10 mouse cellular contexts compared by ENCODE assay signal in the genomic region with DNA sequence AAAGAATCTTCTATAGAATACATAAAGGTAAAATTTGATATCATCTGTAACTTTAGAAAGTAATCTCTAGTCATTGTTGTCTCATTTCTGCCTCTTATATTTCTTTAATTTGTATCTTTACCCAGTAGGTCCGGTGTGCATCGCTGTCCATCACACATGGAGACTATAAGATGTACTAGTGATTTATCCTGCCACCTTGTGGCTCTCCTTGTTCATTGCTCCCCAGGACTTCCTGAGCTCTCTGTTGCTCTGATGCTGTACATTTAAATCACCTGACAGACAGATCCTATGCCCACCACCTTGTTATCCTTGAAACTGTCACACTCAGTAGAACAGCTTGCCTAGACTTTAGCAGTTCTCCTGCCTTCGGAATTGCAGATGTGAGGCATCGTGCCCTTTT. TPM values are rescaled to one million over a fixed set of nuclear protein-coding genes. Genes with fewer than 3 reads are reported as not detected.
DNase-seq lines count a peak whose midpoint lies in the region; ATAC-seq and TF ChIP-seq lines count a peak whose summit lies in the region.
"Had no signal": no experiment of that assay in that cellular context is flagged by ENCODE, and none has a peak within 500 bp of the region (broad histone marks: within the 10 kb centered on the region; RNA-seq: fewer than 3 reads in every experiment).

No protein-coding gene starts in this region.

- H3K4me3 ChIP-seq in liver, postnatal 0 days (ENCODE audit: low read depth, low read length) = no peak overlapping the region
- H3K4me3 ChIP-seq in liver, embryonic 11.5 days (ENCODE audit: low read depth, low read length) = no peak overlapping the region
- no peak overlapping the region for H3K4me3 ChIP-seq in bone marrow, adult 2 months (replicated peaks; ENCODE audit: control insufficient read depth, low read depth, low read length)
- H3K4me3 ChIP-seq in kidney, postnatal 0 days (replicated peaks; ENCODE audit: low read depth, low read length) = no peak overlapping the region
- H3K4me3 ChIP-seq: heart, embryonic 15.5 days had no signal

- no peak overlapping the region for H3K27ac ChIP-seq in liver, postnatal 0 days (ENCODE audit: low read depth)
- H3K27ac ChIP-seq in liver, embryonic 11.5 days (ENCODE audit: low read depth, low read length) = no peak overlapping the region
- no peak overlapping the region for H3K27ac ChIP-seq in bone marrow, adult 2 months (ENCODE audit: control insufficient read depth, insufficient read depth, low read depth, low read length, poor library complexity)
- no peak overlapping the region for H3K27ac ChIP-seq in kidney, postnatal 0 days
- H3K27ac ChIP-seq: heart, embryonic 15.5 days; macrophage had no signal

- ATAC-seq in liver, postnatal 0 days = no peak
- no peak for ATAC-seq in liver, embryonic 11.5 days (replicated peaks; ENCODE audit: low FRiP score)
- ATAC-seq in kidney, postnatal 0 days (replicated peaks; ENCODE audit: low FRiP score, low read depth) = no peak

- H3K9ac ChIP-seq in liver, postnatal 0 days (replicated peaks) = no peak overlapping the region
- no peak overlapping the region for H3K9ac ChIP-seq in liver, embryonic 11.5 days (ENCODE audit: low read depth, low read length)
- no peak overlapping the region for H3K9ac ChIP-seq in kidney, postnatal 0 days (ENCODE audit: low read depth, low read length)
- H3K9ac ChIP-seq: heart, embryonic 15.5 days had no signal

- H3K27me3 ChIP-seq in liver, postnatal 0 days (ENCODE audit: insufficient read depth, low read length) = no peaks in the 10 kb centered on the region
- H3K27me3 ChIP-seq in liver, embryonic 11.5 days (replicated peaks; ENCODE audit: control insufficient read depth, insufficient read depth, low read length) = no peaks in the 10 kb centered on the region
- no peaks in the 10 kb centered on the region for H3K27me3 ChIP-seq in kidney, postnatal 0 days (ENCODE audit: insufficient read depth, low read length)
- H3K27me3 ChIP-seq: heart, embryonic 15.5 days had no signal

- no peaks in the 10 kb centered on the region for H3K4me1 ChIP-seq in liver, postnatal 0 days (ENCODE audit: insufficient read depth)
- H3K4me1 ChIP-seq in liver, embryonic 11.5 days (replicated peaks; ENCODE audit: control insufficient read depth, insufficient read depth, low read length) = no peaks in the 10 kb centered on the region
- no peaks in the 10 kb centered on the region; the same call in 1 of the 2 replicates for H3K4me1 ChIP-seq in bone marrow, adult 2 months (ENCODE audit: control insufficient read depth, insufficient read depth, low read length)
- no peaks in the 10 kb centered on the region for H3K4me1 ChIP-seq in kidney, postnatal 0 days (replicated peaks; ENCODE audit: insufficient read depth, low read length)
- H3K4me1 ChIP-seq: heart, embryonic 15.5 days had no signal

- H3K9me3 ChIP-seq in liver, postnatal 0 days (ENCODE audit: low read length) = no peaks in the 10 kb centered on the region
- H3K9me3 ChIP-seq in liver, embryonic 11.5 days (ENCODE audit: control insufficient read depth, low read length) = no peaks in the 10 kb centered on the region
- H3K9me3 ChIP-seq in kidney, postnatal 0 days (replicated peaks; ENCODE audit: low read length) = no peaks in the 10 kb centered on the region
- H3K9me3 ChIP-seq: heart, embryonic 15.5 days had no signal

- TF ChIP-seq POLR2A in bone marrow, adult 2 months (IDR thresholded peaks at IDR 0.05; ENCODE audit: borderline replicate concordance, control insufficient read depth, low read depth, low read length) = no peak

- no peak for TF ChIP-seq EP300 in liver, postnatal 0 days (IDR thresholded peaks at IDR 0.05; ENCODE audit: low read depth)

- no peak overlapping the region for H3K4me2 ChIP-seq in liver, postnatal 0 days (ENCODE audit: low read depth, low read length)
- H3K4me2 ChIP-seq in liver, embryonic 11.5 days = no peak overlapping the region
- H3K4me2 ChIP-seq in kidney, postnatal 0 days (ENCODE audit: low read length) = no peak overlapping the region
- H3K4me2 ChIP-seq: heart, embryonic 15.5 days had no signal

- peak; percentile 41 to 47 for DNase-seq in cerebellum, postnatal 14 days
- DNase-seq in cerebellum, adult 11 months = no peak
- DNase-seq in liver, postnatal 0 days = no peak
- DNase-seq in liver, embryonic 11.5 days (ENCODE audit: low spot score) = no peak
- DNase-seq in kidney, postnatal 0 days (ENCODE audit: low spot score) = no peak
- DNase-seq in retina, embryonic 14.5 days (ENCODE audit: low spot score) = peak; percentile 62
- no peak for DNase-seq in yolk sac, embryonic 10.5 days (ENCODE audit: low spot score)

- peak; percentile 65 for TF ChIP-seq CTCF in liver, postnatal 0 days (IDR thresholded peaks at IDR 0.05; ENCODE audit: low read depth)
- peak; percentile 31 for TF ChIP-seq CTCF in bone marrow, adult 2 months (IDR thresholded peaks at IDR 0.05; ENCODE audit: control insufficient read depth, insufficient read depth, low read length)
- TF ChIP-seq CTCF in kidney, postnatal 0 days (IDR thresholded peaks at IDR 0.05; ENCODE audit: low read depth) = peak; percentile 64

- H3K36me3 ChIP-seq in liver, postnatal 0 days (replicated peaks; ENCODE audit: insufficient read depth, low read length) = peaks cover 59% of the 10 kb centered on the region
- peaks cover 43% of the 10 kb centered on the region for H3K36me3 ChIP-seq in liver, embryonic 11.5 days (ENCODE audit: control insufficient read depth, insufficient read depth, low read length)
- peaks cover 3% of the 10 kb centered on the region for H3K36me3 ChIP-seq in kidney, postnatal 0 days (ENCODE audit: insufficient read depth, low read length)

- 82% methylated on average over 4 of the region's 4 CpGs for WGBS in liver, postnatal 0 days (ENCODE audit: insufficient replicate concordance)
- WGBS in liver, embryonic 11.5 days = 83% methylated on average over 4 of the region's 4 CpGs
- 68% methylated on average over 4 of the region's 4 CpGs for WGBS in bone marrow, adult 2 months
- WGBS in kidney, postnatal 0 days = 90% methylated on average over 4 of the region's 4 CpGs

RNA-seq across cellular contexts. Expression of a gene that starts 16.3 kb away (rescaled TPM):
- polyA plus RNA-seq in liver, postnatal 0 days (2015; fragmentation: Nextera tagmentation; extraction: Ambion mirVana) = 54.5 and 56.4 TPM in 2 replicates
- polyA plus RNA-seq in liver, embryonic 11.5 days (2014; fragmentation: Nextera tagmentation; extraction: Ambion mirVana) = 46.6 and 47.6 TPM in 2 replicates
- 11.0 and 19.3 TPM in 2 replicates for polyA plus RNA-seq in bone marrow, adult 2 months (2011; ENCODE audit: insufficient read depth, insufficient read length, low replicate concordance, missing spikeins)
- 7.6 and 10.1 TPM in 2 replicates for polyA plus RNA-seq in kidney, postnatal 0 days (2015; fragmentation: Nextera tagmentation; extraction: Ambion mirVana)

RNA-seq across cellular contexts. Expression of a gene that starts 42.1 kb away (rescaled TPM):
- 16.0 and 20.7 TPM in 2 replicates for polyA plus RNA-seq in liver, postnatal 0 days (2015; fragmentation: Nextera tagmentation; extraction: Ambion mirVana)
- polyA plus RNA-seq in liver, embryonic 11.5 days (2014; fragmentation: Nextera tagmentation; extraction: Ambion mirVana) = 77.0 and 85.7 TPM in 2 replicates
- polyA plus RNA-seq in bone marrow, adult 2 months (2011; ENCODE audit: insufficient read depth, insufficient read length, low replicate concordance, missing spikeins) = 35.6 and 50.2 TPM in 2 replicates
- 18.5 and 22.4 TPM in 2 replicates for polyA plus RNA-seq in kidney, postnatal 0 days (2015; fragmentation: Nextera tagmentation; extraction: Ambion mirVana)

Comparison
In these comparisons a context has a peak if more than half of its experiments do, and no peak if none do; other contexts are left out.
1. DNase-seq: peak in cerebellum, postnatal 14 days (2 of 2) and retina, embryonic 14.5 days (single experiment); none in cerebellum, adult 11 months (single experiment), liver, postnatal 0 days (single experiment), liver, embryonic 11.5 days (single experiment), kidney, postnatal 0 days (single experiment) and yolk sac, embryonic 10.5 days (single experiment).
2. Peak in every context shown above with its lines, with median percentiles within 50 percentile points of each other: CTCF ChIP-seq.